Mouse (Mus musculus): ENCODE data around the gene Gabrr2. TPM values are rescaled to one million over a fixed set of nuclear protein-coding genes. Genes with fewer than 3 reads are reported as not detected.
A peak's percentile ranks its signal among the peaks of the same experiment; 100 is the strongest.

Gene Gabrr2
- 0.26 and 0.30 TPM in 2 replicates for polyA plus RNA-seq (2014; fragmentation: Nextera tagmentation; extraction: Ambion mirVana)

DNA sequence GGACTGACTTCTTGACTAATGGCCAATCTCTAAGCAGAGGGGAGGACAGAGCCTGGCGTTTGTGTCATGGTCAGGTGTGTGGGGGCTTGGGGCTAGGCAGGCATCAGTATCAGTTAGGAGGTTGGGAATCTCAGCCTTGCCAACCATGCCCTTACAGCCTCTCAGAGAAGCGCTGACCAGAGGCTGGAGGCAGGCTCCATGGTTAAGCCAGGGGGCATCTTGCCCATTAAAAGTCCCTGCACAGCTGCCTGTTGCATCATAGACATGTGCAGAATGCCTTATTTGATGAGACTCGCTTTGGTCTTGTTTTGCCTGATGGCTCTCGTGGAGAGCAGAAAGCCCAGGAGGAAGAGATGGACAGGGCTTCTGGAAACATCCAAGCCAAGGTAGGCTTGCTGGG lies at the start of gene Gabrr2:
TSS of gene Gabrr2 (plus strand) at position 19 of the 400 bp plus-strand sequence.
- H3K27me3 ChIP-seq (ENCODE audit: control insufficient read depth, insufficient read depth, low read length), result no peaks in the 10 kb centered on the region
- no peak within 1 kb of the TSS for H3K27ac ChIP-seq (ENCODE audit: low read depth, low read length)
- DNase-seq (ENCODE audit: low spot score, missing footprints) (no peak), ATAC-seq (ENCODE audit: low FRiP score) (no peak)
- 90% methylated on average over 4 of the region's 4 CpGs for WGBS
- no peak within 1 kb of the TSS for H3K4me3 ChIP-seq (ENCODE audit: low read depth, low read length)
- H3K36me3 ChIP-seq (ENCODE audit: control insufficient read depth, insufficient read depth, low read length), result no peaks in the 10 kb centered on the region
- H3K4me1 ChIP-seq (ENCODE audit: control insufficient read depth, insufficient read depth, low read length), result no peaks in the 10 kb centered on the region
- H3K9ac ChIP-seq (ENCODE audit: low read length), result no peak within 1 kb of the TSS
- H3K9me3 ChIP-seq (ENCODE audit: control insufficient read depth, low read length), result no peaks in the 10 kb centered on the region
- no peak within 1 kb of the TSS for H3K4me2 ChIP-seq

DNA sequence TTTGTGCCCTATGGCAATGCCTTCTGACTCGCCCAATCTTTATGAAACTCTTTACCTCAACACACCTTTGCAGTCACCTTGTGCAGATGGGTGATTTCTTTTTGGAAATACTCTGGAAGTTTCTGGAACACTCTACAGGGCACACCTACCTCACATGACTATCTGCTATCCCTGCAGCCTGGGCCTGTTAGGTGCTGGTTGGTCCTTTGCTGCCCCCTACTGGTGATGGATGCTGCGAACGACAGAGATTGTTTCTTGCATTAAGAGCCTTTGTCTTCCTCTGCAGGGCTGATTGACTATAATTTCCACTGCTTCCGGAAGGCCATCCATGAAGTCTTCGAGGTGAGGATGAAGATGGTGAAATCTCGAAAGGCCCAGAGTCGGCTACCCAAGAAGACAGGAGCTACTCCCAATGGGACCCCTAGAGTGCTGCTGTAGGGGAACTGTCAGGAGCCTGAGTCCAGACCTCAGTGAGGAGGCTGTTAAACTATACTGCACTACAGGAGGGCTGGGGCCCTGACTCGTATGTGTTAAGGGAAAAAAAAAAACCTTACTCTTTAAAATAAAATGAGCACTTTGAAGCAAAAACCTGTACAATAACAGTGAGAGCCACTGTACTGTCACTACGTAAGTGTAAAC lies 44.3 kb upstream of the Gabrr2 start:
- DNase-seq (ENCODE audit: low spot score, missing footprints) (peak; percentile 96), ATAC-seq (ENCODE audit: low FRiP score) (peak; percentile 76; the same call in 1 of the 2 replicates)
- WGBS, result 61% methylated on average over 9 of the region's 9 CpGs
- H3K9me3 ChIP-seq (ENCODE audit: control insufficient read depth, low read length), result no peaks in the 10 kb centered on the region
- H3K36me3 ChIP-seq (ENCODE audit: control insufficient read depth, insufficient read depth, low read length), result peaks cover 8% of the 10 kb centered on the region; the same call in 1 of the 2 replicates
- no peak overlapping the region for H3K27ac ChIP-seq (ENCODE audit: low read depth, low read length)
- H3K4me2 ChIP-seq, result no peak overlapping the region
- no peak overlapping the region for H3K9ac ChIP-seq (ENCODE audit: low read length)
- H3K4me1 ChIP-seq (ENCODE audit: control insufficient read depth, insufficient read depth, low read length), result no peaks in the 10 kb centered on the region
- no peaks in the 10 kb centered on the region for H3K27me3 ChIP-seq (ENCODE audit: control insufficient read depth, insufficient read depth, low read length)
- H3K4me3 ChIP-seq (ENCODE audit: low read depth, low read length), result no peak overlapping the region

GRCm38 (mm10) chr4:33024420-33024819 lies 38.4 kb upstream of the Gabrr2 start:
- Histone ChIP-seq H3K4me3 (ENCODE audit: low read depth, low read length) (no peak overlapping the region), H3K36me3 (ENCODE audit: control insufficient read depth, insufficient read depth, low read length) (no peaks in the 10 kb centered on the region), H3K9ac (ENCODE audit: low read length) (no peak overlapping the region), H3K27ac (ENCODE audit: low read depth, low read length) (no peak overlapping the region), H3K9me3 (ENCODE audit: control insufficient read depth, low read length) (no peaks in the 10 kb centered on the region), H3K4me2 (no peak overlapping the region), H3K4me1 (ENCODE audit: control insufficient read depth, insufficient read depth, low read length) (no peaks in the 10 kb centered on the region), H3K27me3 (ENCODE audit: control insufficient read depth, insufficient read depth, low read length) (no peaks in the 10 kb centered on the region)
- WGBS, result 81% methylated on average over 8 of the region's 8 CpGs
- DNase-seq (ENCODE audit: low spot score, missing footprints), result peak; percentile 56
- ATAC-seq (ENCODE audit: low FRiP score), result no peak

- H3K9me3 ChIP-seq (ENCODE audit: control insufficient read depth, low read length), result no peaks in the 10 kb centered on the region
- H3K4me3 ChIP-seq (ENCODE audit: low read depth, low read length), result no peak overlapping the region
- H3K36me3 ChIP-seq (ENCODE audit: control insufficient read depth, insufficient read depth, low read length), result no peaks in the 10 kb centered on the region
- H3K27ac ChIP-seq (ENCODE audit: low read depth, low read length), result no peak overlapping the region
- DNase-seq (ENCODE audit: low spot score, missing footprints) (peak; percentile 44), ATAC-seq (ENCODE audit: low FRiP score) (no peak)
- no peak overlapping the region for H3K9ac ChIP-seq (ENCODE audit: low read length)
- H3K27me3 ChIP-seq (ENCODE audit: control insufficient read depth, insufficient read depth, low read length), result no peaks in the 10 kb centered on the region
- peaks cover 9% of the 10 kb centered on the region; the same call in 1 of the 2 replicates for H3K4me1 ChIP-seq (ENCODE audit: control insufficient read depth, insufficient read depth, low read length)
- no peak overlapping the region for H3K4me2 ChIP-seq
- 92% methylated on average over 7 of the region's 7 CpGs for WGBS
Measured at GRCm38 (mm10) chr4:33029104-33029503, 33.7 kb upstream of the Gabrr2 start.

- no peaks in the 10 kb centered on the region for H3K36me3 ChIP-seq (ENCODE audit: control insufficient read depth, insufficient read depth, low read length)
- DNase-seq (ENCODE audit: low spot score, missing footprints) (peak; percentile 98), ATAC-seq (ENCODE audit: low FRiP score) (peak; percentile 81)
- peaks cover 4% of the 10 kb centered on the region; the same call in 1 of the 2 replicates for H3K9me3 ChIP-seq (ENCODE audit: control insufficient read depth, low read length)
- H3K4me3 ChIP-seq (ENCODE audit: low read depth, low read length), result peak overlapping the region; percentile 79
- peak overlapping the region; percentile 67 for H3K4me2 ChIP-seq
- peaks cover 9% of the 10 kb centered on the region; the same call in 1 of the 2 replicates for H3K4me1 ChIP-seq (ENCODE audit: control insufficient read depth, insufficient read depth, low read length)
- 1% methylated on average over 54 of the region's 55 CpGs for WGBS
- H3K27ac ChIP-seq (ENCODE audit: low read depth, low read length), result peak overlapping the region; percentile 91
- no peaks in the 10 kb centered on the region for H3K27me3 ChIP-seq (ENCODE audit: control insufficient read depth, insufficient read depth, low read length)
- H3K9ac ChIP-seq (ENCODE audit: low read length), result peak overlapping the region; percentile 97
Measured at GRCm38 (mm10) chr4:33030264-33031194, 32.3 kb upstream of the Gabrr2 start.

DNA sequence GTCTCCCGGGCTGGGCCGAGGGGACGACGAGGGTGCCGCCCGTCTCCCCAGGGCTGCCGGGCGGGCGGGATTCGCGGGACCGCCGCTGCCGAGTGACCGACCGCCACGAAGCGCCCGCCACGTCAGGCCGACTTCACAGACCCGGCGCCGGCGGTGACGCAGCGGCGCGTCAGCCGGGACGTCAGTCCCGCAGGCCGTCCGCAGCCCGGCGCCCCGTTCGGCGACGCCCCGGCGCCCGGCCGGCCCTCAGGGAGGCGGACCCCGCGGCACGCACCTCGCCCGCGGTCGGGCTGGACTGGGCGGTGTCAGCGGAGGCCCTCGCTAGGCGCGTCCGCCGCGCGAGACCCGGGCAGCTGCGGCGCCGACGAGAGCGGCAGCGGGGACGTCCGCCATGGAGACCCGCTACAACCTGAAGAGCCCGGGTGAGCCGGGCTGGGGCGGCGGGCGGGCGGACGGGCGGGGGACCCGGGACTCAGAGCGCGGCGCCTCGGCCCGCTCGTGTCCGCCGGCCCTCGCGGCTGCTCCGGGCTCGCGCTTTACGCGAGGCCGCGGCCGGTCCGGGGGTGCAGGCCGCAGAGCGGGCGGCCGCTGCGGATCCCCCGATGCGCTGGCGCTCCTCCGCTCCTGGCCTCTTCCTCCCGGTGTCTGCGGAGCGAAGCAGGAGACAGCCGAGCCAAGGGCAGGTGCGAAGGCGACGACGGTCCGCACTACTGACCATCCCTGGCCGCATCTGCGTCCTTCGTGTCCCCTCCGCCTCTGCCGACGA lies 31.4 kb upstream of the Gabrr2 start, which contains the start of gene Ube2j1:
TSS of gene Ube2j1 (plus strand) at position 222 of the 766 bp plus-strand sequence.
- Histone ChIP-seq H3K36me3 (ENCODE audit: control insufficient read depth, insufficient read depth, low read length) (no peaks in the 10 kb centered on the region), H3K27me3 (ENCODE audit: control insufficient read depth, insufficient read depth, low read length) (no peaks in the 10 kb centered on the region), H3K4me1 (ENCODE audit: control insufficient read depth, insufficient read depth, low read length) (peaks cover 9% of the 10 kb centered on the region; the same call in 1 of the 2 replicates), H3K9me3 (ENCODE audit: control insufficient read depth, low read length) (peaks cover 5% of the 10 kb centered on the region; the same call in 1 of the 2 replicates), H3K9ac (ENCODE audit: low read length) (peak within 1 kb of the TSS; percentile 97), H3K4me3 (ENCODE audit: low read depth, low read length) (peak within 1 kb of the TSS; percentile 79), H3K4me2 (peak within 1 kb of the TSS; percentile 67), H3K27ac (ENCODE audit: low read depth, low read length) (peak within 1 kb of the TSS; percentile 91)
- WGBS, result under 1% methylated on average over 109 of the region's 123 CpGs
- ATAC-seq (ENCODE audit: low FRiP score), result peak; percentile 98
- DNase-seq (ENCODE audit: low spot score, missing footprints), result peak; percentile 98

GRCm38 (mm10) chr4:33032045-33032444 lies 30.8 kb upstream of the Gabrr2 start:
- H3K4me2 ChIP-seq, result peak overlapping the region; percentile 67
- no peak overlapping the region for H3K27ac ChIP-seq (ENCODE audit: low read depth, low read length)
- H3K36me3 ChIP-seq (ENCODE audit: control insufficient read depth, insufficient read depth, low read length), result no peaks in the 10 kb centered on the region
- WGBS, result 5% methylated on average over 4 of the region's 4 CpGs
- DNase-seq (ENCODE audit: low spot score, missing footprints) (no peak), ATAC-seq (ENCODE audit: low FRiP score) (no peak)
- peaks cover 5% of the 10 kb centered on the region; the same call in 1 of the 2 replicates for H3K9me3 ChIP-seq (ENCODE audit: control insufficient read depth, low read length)
- H3K9ac ChIP-seq (ENCODE audit: low read length), result peak overlapping the region; percentile 97
- peaks cover 9% of the 10 kb centered on the region; the same call in 1 of the 2 replicates for H3K4me1 ChIP-seq (ENCODE audit: control insufficient read depth, insufficient read depth, low read length)
- H3K27me3 ChIP-seq (ENCODE audit: control insufficient read depth, insufficient read depth, low read length), result no peaks in the 10 kb centered on the region
- H3K4me3 ChIP-seq (ENCODE audit: low read depth, low read length), result peak overlapping the region; percentile 79

DNA sequence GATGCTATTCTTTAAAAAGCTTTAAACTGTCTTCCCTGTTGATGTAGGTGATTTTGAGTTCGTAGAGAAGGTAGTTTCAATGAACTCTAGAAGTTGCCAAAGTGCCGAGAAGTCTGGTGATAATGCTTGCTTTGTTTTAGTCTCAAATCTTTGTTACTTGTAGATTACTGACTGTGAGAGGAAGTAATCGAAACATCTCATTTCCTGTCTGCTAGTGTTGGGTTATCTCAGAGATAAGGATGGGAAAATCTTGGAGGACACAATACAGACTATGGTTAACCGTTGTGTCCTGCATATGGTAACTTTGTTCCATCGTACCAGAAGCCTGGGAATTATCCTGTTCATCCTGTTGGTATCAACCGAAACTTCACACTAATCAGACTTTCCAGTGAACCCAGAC lies 29.3 kb upstream of the Gabrr2 start:
- no peaks in the 10 kb centered on the region for H3K27me3 ChIP-seq (ENCODE audit: control insufficient read depth, insufficient read depth, low read length)
- H3K4me3 ChIP-seq (ENCODE audit: low read depth, low read length), result no peak overlapping the region
- H3K9ac ChIP-seq (ENCODE audit: low read length), result no peak overlapping the region
- DNase-seq (ENCODE audit: low spot score, missing footprints), result peak; percentile 39
- H3K4me2 ChIP-seq, result no peak overlapping the region
- H3K36me3 ChIP-seq (ENCODE audit: control insufficient read depth, insufficient read depth, low read length), result no peaks in the 10 kb centered on the region
- peaks cover 5% of the 10 kb centered on the region; the same call in 1 of the 2 replicates for H3K9me3 ChIP-seq (ENCODE audit: control insufficient read depth, low read length)
- H3K4me1 ChIP-seq (ENCODE audit: control insufficient read depth, insufficient read depth, low read length), result peaks cover 9% of the 10 kb centered on the region; the same call in 1 of the 2 replicates
- H3K27ac ChIP-seq (ENCODE audit: low read depth, low read length), result no peak overlapping the region
- no peak for ATAC-seq (ENCODE audit: low FRiP score)
- WGBS, result 90% methylated on average over 6 of the region's 6 CpGs

All from midbrain, embryonic 11.5 days (tissue).